Mouse (Mus musculus): ENCODE results near the gene Gnai2.

GRCm38 (mm10) chr9:107590773-107591060 lies 44.5 kb downstream of the Gnai2 start:
- TF ChIP-seq CTCF (IDR thresholded peaks at IDR 0.05; ENCODE audit: extremely low read depth, insufficient read depth, low read length): no peak
- no peak for TF ChIP-seq POLR2A (IDR thresholded peaks at IDR 0.05; ENCODE audit: extremely low read depth, insufficient read depth, low read length)
